Mouse (Mus musculus) brain, adult 2 months (tissue): ENCODE measurements at regions not wholly inside any gene's neighbourhood (a gene's known extent, or its start where the extent isn't known, plus 50 kb on each side); places are given as distances from the start of the nearest gene placed in this dataset.
"Not testable (repeated sequence)": the region's sequence is repeated elsewhere in the genome, so short reads cannot be mapped to it uniquely, and the experiment has no call there.

Experiments
- DNase-seq: peaks from one replicate; pipeline ENCODE4 v3.0.0; 2011; ENCODE audit warnings: low read depth, low spot score

- peak; percentile 87 for DNase-seq
These were observed 96.6 kb upstream of the Mrps10 start for GRCm38 (mm10) chr17:47271979-47272677.

GRCm38 (mm10) chr17:47269053-47269891 is 99.4 kb upstream of the Mrps10 start:
- no peak for DNase-seq

GRCm38 (mm10) chr17:47267843-47268242 is 100.8 kb upstream of the Mrps10 start:
- no peak for DNase-seq

GRCm38 (mm10) chr17:47267076-47267475 is 101.6 kb upstream of the Mrps10 start:
- DNase-seq = peak; percentile 18

- DNase-seq = peak; percentile 58
These were observed 102.4 kb upstream of the Mrps10 start for GRCm38 (mm10) chr17:47266335-47266734.

GRCm38 (mm10) chr17:47262986-47263385 is 105.7 kb upstream of the Mrps10 start:
- DNase-seq = no peak

GRCm38 (mm10) chr17:47262141-47262540 is 106.5 kb upstream of the Mrps10 start:
- no peak for DNase-seq

GRCm38 (mm10) chr17:47260976-47261375 is 107.7 kb upstream of the Mrps10 start:
- no peak for DNase-seq

DNA sequence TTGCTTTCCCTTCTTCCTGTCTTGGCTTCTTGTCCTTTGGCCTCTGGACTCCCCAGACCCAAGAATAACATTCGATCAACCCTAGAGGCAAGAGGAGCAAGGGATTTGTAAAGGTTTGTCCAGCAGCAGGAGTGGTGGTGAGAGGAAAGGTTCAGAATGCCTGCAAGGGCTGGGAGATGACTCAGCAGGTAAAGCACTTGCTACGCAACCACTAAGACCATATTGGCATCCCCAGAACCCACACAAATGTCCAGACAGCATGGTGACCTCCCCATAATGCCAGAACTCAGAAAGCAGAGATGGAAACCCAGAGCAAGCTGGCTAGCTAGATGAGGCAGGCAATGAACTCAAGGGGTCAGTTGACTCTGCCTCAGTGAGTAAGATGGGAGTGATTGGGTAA is 110.4 kb upstream of the Mrps10 start:
- DNase-seq = no peak

- DNase-seq = no peak
These were observed 113.5 kb upstream of the Mrps10 start for GRCm38 (mm10) chr17:47255209-47255608.

DNA sequence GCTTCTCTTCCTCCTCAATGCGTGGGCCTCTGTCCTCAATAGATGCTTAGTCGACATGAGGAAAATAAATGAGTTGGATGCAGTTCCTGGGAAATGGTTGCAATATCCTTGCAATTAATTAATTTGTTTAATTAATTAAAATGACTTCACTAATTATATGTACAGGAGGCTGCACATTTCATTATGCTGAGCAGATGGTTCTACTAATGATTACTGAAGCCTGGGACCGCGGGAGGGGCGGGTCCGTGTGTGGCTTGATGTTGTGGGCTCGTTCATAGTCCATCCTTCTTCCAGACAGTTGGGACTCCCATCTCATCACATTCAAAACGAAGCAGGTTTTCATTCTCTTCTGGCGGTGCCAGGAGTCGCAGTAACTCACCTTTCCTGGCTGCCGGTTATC is 114.7 kb upstream of the Mrps10 start:
- DNase-seq = no peak

DNA sequence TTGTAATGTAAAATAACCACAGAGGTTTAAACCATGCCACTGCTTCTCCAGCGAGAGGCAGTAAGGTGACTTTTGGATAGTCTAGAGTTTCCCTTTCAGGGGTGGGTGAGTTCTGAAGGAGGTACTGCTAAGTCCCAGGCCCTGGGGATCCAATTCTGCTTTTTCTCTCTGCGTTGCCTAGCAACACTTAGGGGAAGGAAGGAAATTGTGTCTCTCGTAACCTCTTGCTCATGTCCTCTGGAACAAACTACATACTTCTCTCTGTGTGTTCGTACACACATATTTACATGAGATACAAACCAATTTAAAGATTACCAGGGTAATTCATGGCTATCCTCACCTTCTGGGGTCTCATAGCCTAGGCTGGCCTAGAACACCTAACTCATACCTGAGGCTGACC is 118.7 kb upstream of the Mrps10 start:
- DNase-seq = peak; percentile 40

GRCm38 (mm10) chr17:47249176-47249575 is 119.5 kb upstream of the Mrps10 start:
- DNase-seq = no peak

DNA sequence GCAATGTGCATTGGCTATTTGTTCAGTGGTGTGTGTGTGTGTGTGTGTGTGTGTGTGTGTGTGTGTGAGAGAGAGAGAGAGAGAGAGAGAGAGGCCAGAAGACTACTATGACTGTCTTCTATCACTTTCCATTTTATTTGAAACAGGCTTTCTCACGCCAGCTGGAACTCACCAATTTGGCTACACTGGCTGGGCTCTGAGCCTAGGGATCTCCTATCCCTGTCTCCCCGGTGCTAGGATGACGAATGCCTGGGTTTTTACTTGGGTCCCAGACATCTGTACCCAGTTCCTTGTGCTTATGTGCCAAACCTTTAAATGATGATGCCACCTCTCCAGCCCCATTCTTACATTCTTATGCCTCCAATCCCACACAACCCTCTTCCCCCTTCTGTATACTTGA is 120.6 kb upstream of the Mrps10 start:
- DNase-seq = peak; percentile 84

DNA sequence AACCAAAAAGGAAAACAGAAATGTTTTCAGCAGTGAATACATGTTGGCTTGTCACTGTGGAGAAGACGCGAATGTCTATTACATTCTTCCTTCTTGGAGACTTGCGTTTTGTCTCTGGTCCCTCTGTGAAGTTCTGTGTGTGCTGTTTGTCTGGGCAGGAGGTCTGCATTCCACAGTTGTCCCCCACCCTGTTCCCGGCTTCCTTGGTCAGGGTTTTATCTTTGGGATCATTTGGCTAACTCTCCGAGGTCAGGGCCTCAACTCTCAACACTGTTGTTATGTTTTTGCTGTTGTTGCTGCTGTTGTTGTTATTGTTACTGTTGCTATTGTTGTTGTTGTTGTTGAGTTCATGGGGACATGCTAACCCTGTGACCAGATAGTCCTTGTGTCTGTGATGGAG is 121.2 kb upstream of the Mrps10 start:
- no peak for DNase-seq

- DNase-seq = no peak
These were observed 122.1 kb upstream of the Mrps10 start for GRCm38 (mm10) chr17:47246605-47247004.

GRCm38 (mm10) chr17:47245635-47246034 is 123.1 kb upstream of the Mrps10 start:
- no peak for DNase-seq

DNA sequence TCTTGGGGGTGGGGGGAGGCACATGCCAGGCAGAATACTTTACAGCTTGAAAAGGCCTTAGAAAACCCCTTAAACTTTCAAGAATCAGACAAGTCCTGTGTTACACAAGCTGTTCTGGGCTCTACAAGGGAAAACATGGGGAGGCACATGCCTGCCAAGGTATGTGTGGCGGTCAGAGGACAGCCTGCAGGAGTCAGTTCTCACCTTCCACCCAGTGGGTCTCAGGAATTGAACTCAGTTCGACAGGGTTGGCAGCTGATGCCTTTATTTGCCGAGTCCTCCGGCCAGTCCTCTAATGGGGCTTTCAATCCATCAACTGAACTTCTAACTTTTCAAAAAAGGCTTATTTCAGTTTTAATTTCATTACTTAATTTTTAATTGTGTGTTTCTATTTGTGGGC is 129.6 kb upstream of the Mrps10 start:
- no peak for DNase-seq

DNA sequence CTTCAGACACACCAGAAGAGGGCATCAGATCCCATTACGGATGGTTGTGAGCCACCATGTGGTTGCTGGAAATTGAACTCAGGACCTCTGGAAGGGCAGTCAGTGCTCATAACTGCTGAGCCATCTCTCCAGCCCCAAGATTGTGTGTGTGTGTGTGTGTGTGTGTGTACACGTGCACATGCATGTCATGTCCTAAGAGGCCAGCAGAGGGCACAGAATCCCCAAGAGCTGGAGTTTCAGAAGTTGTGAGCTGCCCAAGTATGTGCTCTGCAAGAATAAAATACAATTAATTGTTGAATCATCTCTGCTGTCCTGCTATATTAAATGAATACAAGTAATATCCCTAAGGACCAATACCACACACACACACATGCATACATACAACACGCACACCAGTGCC is 130.8 kb upstream of the Mrps10 start:
- DNase-seq = not testable (repeated sequence)

- no peak for DNase-seq
These were observed 134.3 kb upstream of the Mrps10 start for GRCm38 (mm10) chr17:47234343-47234742.

DNA sequence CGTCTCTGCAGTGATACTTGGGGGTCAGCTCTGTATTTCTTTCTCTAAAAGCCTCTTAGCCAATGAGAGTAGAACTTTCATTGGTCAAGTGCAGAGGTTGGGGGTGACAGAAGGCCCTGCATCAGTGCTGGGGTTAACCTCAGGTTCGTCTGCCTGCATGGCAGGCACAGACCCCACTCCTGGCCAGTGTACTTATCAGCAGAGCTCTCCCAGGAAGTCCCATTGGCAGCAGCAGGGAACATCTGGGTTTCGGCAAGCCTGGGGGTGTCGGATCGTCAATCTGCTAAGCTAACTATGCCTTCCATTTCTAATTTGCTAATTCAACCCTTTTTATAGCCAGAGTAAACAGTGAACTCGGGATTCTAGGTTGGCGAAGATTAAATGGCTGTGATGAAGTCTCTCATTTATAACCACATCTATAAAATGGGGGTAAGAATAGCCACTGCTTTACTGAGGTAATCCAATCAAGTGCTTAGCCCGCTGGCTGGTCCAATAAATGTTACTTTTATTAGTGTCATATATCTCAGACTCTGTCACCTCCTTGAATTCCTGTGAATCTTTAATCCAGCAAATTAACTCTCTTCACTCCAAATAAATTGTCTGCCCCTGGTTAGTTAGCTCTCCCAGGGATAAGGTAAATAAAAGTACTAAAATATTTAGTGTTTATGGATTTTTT is 135.5 kb upstream of the Mrps10 start:
- no peak for DNase-seq

DNA sequence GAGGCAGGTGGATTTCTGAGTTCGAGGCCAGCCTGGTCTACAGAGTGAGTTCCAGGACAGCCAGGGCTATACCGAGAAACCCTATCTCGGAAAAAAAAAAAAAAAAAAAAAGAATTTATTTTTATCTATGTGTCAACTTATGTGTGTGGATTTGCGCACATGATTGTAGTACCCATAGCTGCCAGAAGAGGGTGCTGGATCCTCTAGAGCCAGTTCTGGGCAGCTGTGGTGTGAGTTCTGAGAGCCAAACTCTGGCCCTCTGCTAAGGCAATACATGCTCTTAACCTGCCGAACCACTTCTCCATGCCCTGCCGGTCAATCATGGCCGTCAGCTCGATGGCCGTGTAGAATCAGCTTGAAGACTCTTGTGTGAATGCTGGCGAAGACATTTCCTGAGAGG is 138.0 kb upstream of the Mrps10 start:
- DNase-seq = no peak

DNA sequence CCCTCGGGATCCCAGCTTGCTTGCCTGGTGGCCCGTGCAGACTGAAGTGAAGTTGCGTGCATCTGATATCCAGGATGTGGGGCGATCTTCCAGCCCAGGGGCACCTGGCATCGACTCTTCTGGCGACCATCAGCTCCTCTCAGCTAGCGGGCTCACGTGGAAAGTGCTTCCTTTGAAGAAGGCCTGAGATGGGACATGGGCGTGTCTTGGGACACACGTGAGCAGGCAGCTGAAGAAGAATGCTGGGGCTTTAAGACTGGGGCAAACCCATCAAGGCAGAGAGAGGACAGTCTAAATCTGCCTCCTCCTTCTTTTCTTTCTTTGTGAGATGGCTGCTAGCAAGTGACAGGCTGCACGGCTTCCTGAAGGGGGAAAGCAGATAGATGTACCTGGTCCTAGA is 142.3 kb upstream of the Mrps10 start:
- no peak for DNase-seq
